19 mouse cellular contexts compared by ENCODE assay signal in genomic region chr10:19913806-19914205, GRCm38 (mm10). TPM values are rescaled to one million over a fixed set of nuclear protein-coding genes. Genes with fewer than 3 reads are reported as not detected.
DNase-seq lines count a peak whose midpoint lies in the region; ATAC-seq lines count a peak whose summit lies in the region.
"Had no signal": no experiment of that assay in that cellular context is flagged by ENCODE, and none has a peak within 500 bp of the region (broad histone marks: within the 10 kb centered on the region; RNA-seq: fewer than 3 reads in every experiment).

No protein-coding gene starts in this region.

- no peak for ATAC-seq in liver, embryonic 12.5 days
- ATAC-seq: forebrain, embryonic 15.5 days; hindbrain, embryonic 16.5 days; inflammation-experienced regulatory T-cells, adult 6 months had no signal

- H3K4me1 ChIP-seq in limb, embryonic 10.5 days: no peaks in the 10 kb centered on the region
- no peaks in the 10 kb centered on the region for H3K4me1 ChIP-seq in liver, embryonic 12.5 days
- H3K4me1 ChIP-seq: embryonic facial prominence, embryonic 12.5 days; forebrain, embryonic 15.5 days; hindbrain, embryonic 12.5 days had no signal

- peak; percentile 32 to 35 for DNase-seq in spleen, postnatal 36 days (ENCODE audit: low spot score in 2 of 2)
- DNase-seq in spleen, adult 12 weeks (ENCODE audit: low spot score): no peak
- DNase-seq in ES-CJ7 (ENCODE audit: low read depth, low spot score): peak; percentile 57
- DNase-seq in limb, embryonic 10.5 days (ENCODE audit: low spot score): peak; percentile 24
- DNase-seq in splenic B cell, adult 2 months (ENCODE audit: low read depth, low spot score): peak; percentile 70
- no peak for DNase-seq in lung, postnatal 10 days
- DNase-seq: adrenal gland, adult 2 months; adrenal gland, postnatal 36 days; cerebellum, adult 11 months; cerebellum, adult 8-10 months; cerebellum, postnatal 14 days; heart, postnatal 10 days; heart, postnatal 4 days had no signal

- H3K27me3 ChIP-seq in limb, embryonic 10.5 days (ENCODE audit: low read depth, poor library complexity, severe bottlenecking): no peaks in the 10 kb centered on the region
- H3K27me3 ChIP-seq in splenic B cell, adult 2 months (ENCODE audit: control insufficient read depth, insufficient read depth, low read length, poor library complexity, severe bottlenecking): no peaks in the 10 kb centered on the region
- H3K27me3 ChIP-seq in liver, embryonic 12.5 days (replicated peaks): no peaks in the 10 kb centered on the region
- H3K27me3 ChIP-seq: embryonic facial prominence, embryonic 12.5 days; forebrain, embryonic 15.5 days; hindbrain, embryonic 12.5 days had no signal

- no peaks in the 10 kb centered on the region for H3K9me3 ChIP-seq in limb, embryonic 10.5 days (replicated peaks)
- no peaks in the 10 kb centered on the region for H3K9me3 ChIP-seq in liver, embryonic 12.5 days (replicated peaks)
- H3K9me3 ChIP-seq: embryonic facial prominence, embryonic 12.5 days; forebrain, embryonic 15.5 days; hindbrain, embryonic 12.5 days had no signal

- H3K36me3 ChIP-seq in limb, embryonic 10.5 days: no peaks in the 10 kb centered on the region
- H3K36me3 ChIP-seq in splenic B cell, adult 2 months (ENCODE audit: control insufficient read depth, insufficient read depth, low read length, poor library complexity, severe bottlenecking): no peaks in the 10 kb centered on the region
- H3K36me3 ChIP-seq in liver, embryonic 12.5 days: no peaks in the 10 kb centered on the region
- H3K36me3 ChIP-seq: embryonic facial prominence, embryonic 12.5 days; forebrain, embryonic 15.5 days; hindbrain, embryonic 12.5 days had no signal

- 87% methylated on average over 4 of the region's 4 CpGs for WGBS in limb, embryonic 10.5 days
- WGBS in liver, embryonic 12.5 days (ENCODE audit: insufficient replicate concordance): 59% methylated on average over 4 of the region's 4 CpGs

- no peak overlapping the region for H3K27ac ChIP-seq in limb, embryonic 10.5 days
- no peak overlapping the region for H3K27ac ChIP-seq in liver, embryonic 12.5 days
- H3K27ac ChIP-seq: embryonic facial prominence, embryonic 12.5 days; forebrain, embryonic 15.5 days; hindbrain, embryonic 12.5 days had no signal

- H3K4me2 ChIP-seq in liver, embryonic 12.5 days: no peak overlapping the region
- H3K4me2 ChIP-seq: embryonic facial prominence, embryonic 12.5 days; forebrain, embryonic 15.5 days; hindbrain, embryonic 12.5 days had no signal

- no peak overlapping the region for H3K4me3 ChIP-seq in limb, embryonic 10.5 days
- H3K4me3 ChIP-seq in liver, embryonic 12.5 days: no peak overlapping the region
- H3K4me3 ChIP-seq: embryonic facial prominence, embryonic 12.5 days; forebrain, embryonic 15.5 days; hindbrain, embryonic 12.5 days had no signal

- no peak overlapping the region for H3K9ac ChIP-seq in liver, embryonic 12.5 days
- H3K9ac ChIP-seq: embryonic facial prominence, embryonic 12.5 days; forebrain, embryonic 15.5 days; hindbrain, embryonic 12.5 days had no signal

RNA-seq across cellular contexts. Expression of gene Pex7, which starts 6.3 kb away (rescaled TPM):
- polyA plus RNA-seq in limb, embryonic 10.5 days (2016; fragmentation: Nextera tagmentation; extraction: Ambion mirVana): 19.1 and 19.3 TPM in 2 replicates
- 29.7 and 30.9 TPM in 2 replicates for polyA plus RNA-seq in liver, embryonic 12.5 days (2016; fragmentation: Nextera tagmentation; extraction: Ambion mirVana)

RNA-seq across cellular contexts. Expression of gene Map3k5, which starts 20.5 kb away (rescaled TPM):
- 0.44 and 0.58 TPM in 2 replicates for polyA plus RNA-seq in limb, embryonic 10.5 days (2016; fragmentation: Nextera tagmentation; extraction: Ambion mirVana)
- polyA plus RNA-seq in liver, embryonic 12.5 days (2016; fragmentation: Nextera tagmentation; extraction: Ambion mirVana): 1.2 and 1.3 TPM in 2 replicates

Comparison
In these comparisons a context has a peak if more than half of its experiments do, and no peak if none do; other contexts are left out.
1. DNase-seq: peak in spleen, postnatal 36 days (2 of 2), ES-CJ7 (single experiment), limb, embryonic 10.5 days (single experiment) and splenic B cell, adult 2 months (single experiment); none in spleen, adult 12 weeks (single experiment) and lung, postnatal 10 days (single experiment).